Mouse (Mus musculus) CH12.LX (cell line): ENCODE measurements around the gene Trim47.

Source experiments
- CTCF ChIP-seq, 2 experiments: IDR thresholded peaks in 1 of 2; conservative IDR thresholded peaks in 1 of 2; 2 replicates each; pipeline ENCODE4 v1.5.1; 2011 to 2012; ENCODE audit warnings: low read depth in 2 of 2, low read length in 2 of 2, improper control_type of control experiment in 1 of 2, inconsistent platforms in 1 of 2, mild to moderate bottlenecking in 1 of 2, moderate library complexity in 1 of 2
- E2F4 ChIP-seq: IDR thresholded peaks from 2 replicates; pipeline ENCODE4 v1.6.1; 2011; ENCODE audit warnings: low read depth, low read length, improper control_type of control experiment; ENCODE audit not compliant: insufficient replicate concordance
- EP300 ChIP-seq: IDR thresholded peaks from 2 replicates; pipeline ENCODE4 v1.6.1; 2011; ENCODE audit warnings: low read length, improper control_type of control experiment
- ETS1 ChIP-seq: conservative IDR thresholded peaks from 2 replicates; pipeline ENCODE4 v1.6.1; 2012; ENCODE audit warnings: low read depth, mild to moderate bottlenecking, inconsistent platforms, low read length, improper control_type of control experiment, moderate library complexity
- JUND ChIP-seq: conservative IDR thresholded peaks from 2 replicates; pipeline ENCODE4 v1.6.1; 2011; ENCODE audit warnings: low read depth, low read length, improper control_type of control experiment
- RCOR1 ChIP-seq: conservative IDR thresholded peaks from 2 replicates; pipeline ENCODE4 v1.6.1; 2012; ENCODE audit warnings: low read depth, mild to moderate bottlenecking, inconsistent platforms, low read length, improper control_type of control experiment
- USF2 ChIP-seq: conservative IDR thresholded peaks from 2 replicates; pipeline ENCODE4 v1.6.1; 2011; ENCODE audit warnings: low read depth, low read length, improper control_type of control experiment

DNA sequence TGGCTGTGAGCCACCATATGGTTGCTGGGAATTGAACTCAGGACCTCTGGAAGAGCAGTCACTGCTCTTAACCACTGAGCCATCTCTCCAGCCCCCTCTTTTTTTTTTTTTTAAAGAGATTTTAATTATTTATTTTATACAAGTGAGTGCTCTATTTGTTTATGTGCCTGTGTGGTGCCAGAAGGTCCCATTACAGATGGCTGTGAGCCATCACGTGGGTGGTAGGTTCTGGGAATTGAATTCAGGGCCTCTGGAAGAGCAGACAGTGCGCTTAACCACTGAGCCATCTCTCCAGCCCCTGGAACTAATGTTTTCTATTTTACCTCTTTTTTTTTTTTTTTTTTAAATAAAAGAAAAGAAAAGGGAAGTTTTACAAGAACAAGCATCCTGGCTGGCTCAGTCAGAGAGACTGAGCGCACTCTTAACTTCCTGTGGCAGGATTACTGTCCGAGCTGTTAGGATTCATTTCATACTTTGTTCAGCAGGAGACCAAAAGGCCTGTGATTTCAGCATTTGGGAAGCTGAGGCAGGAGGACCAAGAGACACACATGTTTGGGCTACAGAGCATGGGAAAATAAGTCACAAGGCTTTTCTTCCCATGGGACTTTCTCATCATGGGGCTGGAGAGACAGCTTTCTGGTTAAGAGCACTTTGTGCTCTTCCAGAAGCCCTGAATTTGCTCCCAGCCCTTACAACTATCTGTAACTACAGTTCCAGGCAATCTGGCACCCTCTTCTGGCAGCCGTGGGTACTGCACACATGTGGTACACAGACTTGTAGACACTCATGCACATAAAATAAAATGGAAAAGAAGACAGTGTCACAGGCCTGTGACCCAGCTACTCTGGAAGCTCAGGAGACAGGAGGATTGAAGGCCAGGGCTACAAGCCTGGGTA lies 30.5 kb downstream of the Trim47 start:
- peak; percentile 57 to 62; a peak in 3 of 4 replicates for TF ChIP-seq CTCF (conservative IDR thresholded peaks at IDR 0.05 in 1 of 2, IDR thresholded peaks at IDR 0.05 in 1 of 2; ENCODE audit: low read depth in 2 of 2, low read length in 2 of 2)
- TF ChIP-seq ETS1: no peak
- TF ChIP-seq EP300: no peak
- TF ChIP-seq JUND: no peak
- no peak for TF ChIP-seq USF2
- no peak for TF ChIP-seq RCOR1
- no peak for TF ChIP-seq E2F4
